Mouse (Mus musculus) fibroblast of lung, adult 2 months (primary cell): ENCODE data around the gene Ifi203.
"Not testable (repeated sequence)": the region's sequence is repeated elsewhere in the genome, so short reads cannot be mapped to it uniquely, and the experiment has no call there.

Experiments used
- DNase-seq: peaks from one replicate; pipeline ENCODE4 v3.0.0-alpha.2; 2011; ENCODE audit warnings: low read depth

Gene Ifi203

GRCm38 (mm10) chr1:173941924-173942779, at the start of gene Ifi203, which contains the start of gene Mndal:
Ifi203 (minus strand) TSS chr1:173942672.
Mndal (minus strand) TSS chr1:173942491.
- not testable (repeated sequence) for DNase-seq

DNA sequence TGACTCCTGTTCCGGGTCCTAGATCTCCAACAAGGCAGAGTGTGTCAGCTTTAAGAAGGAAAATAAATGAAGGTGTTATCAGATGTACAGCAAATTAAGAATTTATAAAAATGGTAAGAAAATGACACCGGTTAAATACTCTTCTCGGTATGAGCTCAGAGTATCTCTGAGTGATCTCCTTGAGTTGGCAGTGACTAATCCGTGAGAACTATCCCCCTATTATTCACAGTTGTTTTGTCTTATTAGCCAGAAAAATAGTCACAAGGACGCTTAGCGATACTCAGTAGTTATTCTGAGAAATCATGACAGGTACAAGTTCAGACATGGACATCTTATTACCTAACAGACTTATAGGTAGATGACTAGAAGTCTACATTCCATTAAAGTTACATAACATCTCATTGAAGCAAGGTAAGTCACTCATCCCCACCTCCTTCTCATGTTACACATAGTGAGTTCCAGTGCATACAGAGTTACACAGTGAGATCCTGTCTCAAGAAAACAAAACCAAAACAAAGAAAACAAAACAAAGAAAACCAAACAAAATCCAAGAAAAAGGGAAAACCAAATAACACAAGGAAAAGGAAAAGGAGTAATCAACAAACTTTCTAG, 40.3 kb upstream of the Ifi203 start, which contains the start of gene Ifi202b:
Gene Ifi202b, minus strand, starts transcription at position 51 of the 612 bp plus-strand sequence.
- not testable (repeated sequence) for DNase-seq

DNA sequence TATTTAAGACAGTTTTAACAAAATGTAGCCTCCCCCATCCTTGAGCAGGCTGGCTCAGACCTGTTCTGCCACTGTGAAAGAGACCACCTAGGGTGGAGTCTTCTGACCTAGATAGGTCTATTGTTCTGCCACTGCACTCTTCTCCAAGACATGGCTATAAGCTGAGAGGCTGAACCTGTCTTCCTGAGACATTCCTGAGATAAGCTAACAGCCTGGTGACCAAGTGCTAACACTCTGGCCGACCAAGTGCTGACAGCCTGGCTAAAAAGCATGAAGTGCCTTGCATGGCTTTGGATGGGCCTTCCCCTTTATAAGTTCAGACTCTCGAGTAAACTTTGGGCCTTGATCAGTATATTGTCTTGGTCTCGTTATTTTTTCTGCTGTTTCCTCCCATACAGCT, 38.6 kb upstream of the Ifi203 start:
- DNase-seq, result not testable (repeated sequence)

GRCm38 (mm10) chr1:173977622-173978021, 35.1 kb upstream of the Ifi203 start:
- DNase-seq, result no peak

DNA sequence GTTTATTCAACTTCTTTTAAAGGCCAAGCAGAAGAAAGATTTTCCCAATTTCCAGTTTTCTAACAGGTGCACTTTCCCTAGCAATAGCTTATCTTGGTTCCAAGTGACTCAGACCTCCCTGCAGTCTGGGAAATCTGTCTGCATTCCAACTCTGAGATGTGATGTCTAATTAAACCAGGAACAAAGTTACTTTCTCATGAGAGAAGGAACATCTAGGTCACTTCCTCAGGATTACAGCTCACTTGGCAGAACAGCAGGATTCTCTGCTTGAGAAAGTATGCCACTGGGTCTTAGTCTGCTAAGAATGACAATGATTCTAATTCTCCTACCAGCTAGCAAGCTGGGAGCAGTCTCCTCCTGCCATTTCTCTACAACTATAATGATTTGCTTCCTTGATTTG, 30.6 kb upstream of the Ifi203 start:
- peak; percentile 12 for DNase-seq

- DNase-seq, result not testable (repeated sequence)
These were observed 19.0 kb upstream of the Ifi203 start for GRCm38 (mm10) chr1:173961491-173961890.

DNA sequence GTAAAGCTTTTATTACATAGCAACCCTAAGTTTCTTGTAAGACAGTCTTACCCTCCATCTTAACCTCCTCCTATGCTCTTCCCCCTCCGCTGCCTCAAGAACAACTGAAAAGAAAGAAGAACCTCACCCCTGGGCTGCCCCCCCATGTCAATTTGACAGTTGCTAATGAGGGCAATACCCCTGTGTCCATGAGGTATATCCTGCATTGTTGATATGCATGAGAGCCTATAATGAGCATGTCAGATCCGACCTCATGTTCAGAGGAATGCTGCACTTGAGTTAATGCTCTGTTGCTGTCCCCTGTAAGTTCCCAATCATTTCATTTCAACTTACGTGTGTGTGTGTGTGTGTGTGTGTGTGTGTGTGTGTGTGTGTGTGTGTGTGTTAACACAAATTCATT, 17.5 kb upstream of the Ifi203 start:
- not testable (repeated sequence) for DNase-seq

DNA sequence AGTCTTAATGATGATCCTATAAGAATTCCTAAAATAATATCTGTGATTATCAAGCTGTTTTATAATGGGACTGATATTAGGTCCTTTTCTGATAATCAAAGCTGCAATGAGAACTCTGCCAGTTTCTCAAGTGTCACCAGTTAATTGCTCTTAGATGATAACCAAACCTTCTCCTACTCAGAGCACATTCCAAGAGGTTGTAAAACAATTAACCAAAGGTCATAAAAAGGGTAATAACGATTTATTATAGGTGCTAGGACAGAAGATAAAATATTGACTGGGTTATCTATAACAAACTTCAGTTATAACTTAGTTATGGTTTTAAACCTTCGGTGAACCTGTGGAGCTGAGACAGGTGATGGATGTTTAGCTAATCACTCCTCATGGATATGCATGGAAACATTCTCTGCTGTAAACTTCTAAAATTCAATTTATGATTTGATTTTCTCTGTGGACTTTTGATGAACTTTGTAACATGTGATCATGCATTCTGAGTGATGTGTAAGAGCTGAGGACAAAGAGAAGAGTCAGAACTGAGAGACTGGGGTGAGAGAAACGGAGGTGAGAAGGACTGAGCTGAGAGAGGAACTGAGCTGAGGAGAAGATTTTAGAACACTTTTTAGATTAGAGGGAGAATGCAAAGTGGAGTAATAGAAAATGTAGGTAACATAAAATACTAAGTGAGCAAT, 13.5 kb upstream of the Ifi203 start:
- not testable (repeated sequence) for DNase-seq

- DNase-seq, result no peak
These were observed 12.8 kb upstream of the Ifi203 start for GRCm38 (mm10) chr1:173955071-173955796.

- no peak for DNase-seq
These were observed 11.1 kb upstream of the Ifi203 start for GRCm38 (mm10) chr1:173953563-173953962.

DNA sequence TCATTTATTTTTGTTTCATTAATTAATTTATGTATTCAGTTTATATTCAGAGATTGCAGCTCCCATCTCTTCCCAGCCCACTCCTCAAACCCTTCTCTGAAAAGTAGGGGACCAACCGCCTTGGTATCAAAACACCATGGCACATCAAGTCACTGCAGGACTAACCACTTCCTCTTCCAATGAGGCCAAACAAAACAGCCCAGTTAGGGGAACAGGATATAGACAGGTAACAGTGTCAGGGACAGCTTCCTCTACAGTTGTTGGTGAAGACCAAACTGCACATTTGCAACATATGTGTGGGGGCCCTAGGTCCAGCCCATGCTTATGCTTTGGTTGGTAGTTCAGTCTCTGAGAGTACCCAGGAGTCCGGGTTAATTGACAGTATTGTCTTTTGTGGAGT, 6.6 kb upstream of the Ifi203 start:
- DNase-seq, result not testable (repeated sequence)

DNA sequence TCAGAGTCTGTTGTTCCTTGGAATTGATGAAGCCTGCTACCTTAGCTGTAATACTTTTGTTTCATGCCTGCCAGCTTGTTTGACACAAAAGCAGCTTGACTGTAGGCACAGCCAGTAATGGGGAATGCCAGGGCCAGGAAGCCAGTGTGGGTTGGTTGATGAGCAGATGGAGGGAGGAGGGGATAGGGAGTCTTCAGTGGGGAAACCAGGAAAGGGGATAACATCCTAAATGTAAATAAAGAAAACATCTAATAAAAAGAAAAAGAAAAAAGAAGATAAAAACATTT, 251 bp upstream of the Ifi203 start:
- DNase-seq, result not testable (repeated sequence)

DNA sequence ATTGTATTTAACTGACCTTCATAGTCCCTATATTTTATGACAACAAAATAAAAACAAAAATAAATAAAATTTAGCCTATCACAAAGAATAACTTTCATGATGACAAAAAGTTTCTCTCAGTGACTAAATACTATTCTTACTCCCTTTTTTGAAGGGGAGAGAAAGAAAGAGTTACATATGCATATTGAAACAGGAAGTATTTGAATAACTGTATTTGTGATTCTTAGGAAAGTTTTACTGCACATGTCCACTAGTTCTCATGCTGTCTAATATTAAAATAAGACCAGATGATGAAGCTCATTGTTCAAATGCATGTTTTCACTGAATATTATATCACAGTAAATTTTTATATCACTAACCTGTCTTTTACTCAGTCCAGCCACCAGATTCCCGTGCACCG, 950 bp downstream of the Ifi203 start:
- DNase-seq, result not testable (repeated sequence)

GRCm38 (mm10) chr1:173919279-173919678, 23.2 kb downstream of the Ifi203 start:
- not testable (repeated sequence) for DNase-seq

GRCm38 (mm10) chr1:173914559-173914958, 27.9 kb downstream of the Ifi203 start:
- DNase-seq, result no peak

- DNase-seq, result peak; percentile 51
These were observed 29.1 kb downstream of the Ifi203 start for GRCm38 (mm10) chr1:173913256-173913791.

GRCm38 (mm10) chr1:173912548-173913255, 29.8 kb downstream of the Ifi203 start, which contains the start of gene Ifi211:
Ifi211 (minus strand) TSS chr1:173913046.
- peak; percentile 51 for DNase-seq

DNA sequence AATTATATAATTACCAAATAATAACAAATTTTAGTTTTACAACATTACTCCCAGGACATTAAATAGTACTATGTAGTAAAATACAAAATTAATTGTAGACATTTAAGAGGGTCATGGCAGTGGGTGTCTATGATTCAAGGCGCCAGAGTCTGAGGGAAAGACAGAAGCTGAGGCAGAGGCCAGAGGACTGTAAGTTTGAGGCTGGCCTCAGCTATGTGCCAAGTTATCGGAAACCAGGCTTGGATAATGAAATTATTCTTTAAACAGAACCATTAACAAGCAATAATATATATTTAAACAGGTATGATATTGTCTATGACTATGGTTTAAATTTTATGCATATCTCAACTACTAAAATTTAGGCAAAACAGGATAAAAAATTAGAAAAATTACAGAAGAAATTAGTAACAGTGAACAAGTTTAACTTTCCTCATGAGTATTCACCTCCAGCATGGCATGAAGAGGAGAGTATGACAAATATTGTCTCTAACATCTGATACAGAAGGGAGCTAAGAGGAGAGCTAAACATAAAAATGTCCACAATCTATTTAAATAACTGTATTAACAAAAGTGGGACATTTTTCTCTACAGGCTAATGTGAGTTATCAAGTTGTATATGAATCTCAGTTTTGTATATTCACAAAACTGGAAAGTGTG, 30.5 kb downstream of the Ifi203 start:
- no peak for DNase-seq

- not testable (repeated sequence) for DNase-seq
These were observed 34.1 kb downstream of the Ifi203 start for GRCm38 (mm10) chr1:173908390-173908789.

GRCm38 (mm10) chr1:173905885-173906284, 36.6 kb downstream of the Ifi203 start:
- DNase-seq, result not testable (repeated sequence)
